Mouse (Mus musculus) hindbrain, embryonic 10.5 days (tissue): Measurements from ENCODE around the gene Ccz1. TPM values are rescaled to one million over a fixed set of nuclear protein-coding genes. Genes with fewer than 3 reads are reported as not detected.

Experiments
- DNase-seq: peaks from one replicate; pipeline ENCODE4 v3.0.0-alpha.2; 2017; ENCODE audit warnings: low spot score
- H3K27ac ChIP-seq: fragments of 300-500 bp; sonication (generic); 2 replicates; pipeline ENCODE4 v1.5.1; 2016; ENCODE audit warnings: mild to moderate bottlenecking, moderate library complexity
- H3K27me3 ChIP-seq: fragments of 300-500 bp; sonication (generic); 2 replicates; pipeline ENCODE4 v1.6.1; 2016; ENCODE audit warnings: mild to moderate bottlenecking; ENCODE audit not compliant: poor library complexity, insufficient read depth, severe bottlenecking
- H3K36me3 ChIP-seq: fragments of 300-500 bp; sonication (generic); 2 replicates; pipeline ENCODE4 v1.6.1; 2016; ENCODE audit warnings: mild to moderate bottlenecking, moderate library complexity
- H3K4me1 ChIP-seq: fragments of 300-500 bp; sonication (generic); replicated peaks from 2 replicates; pipeline ENCODE4 v1.6.1; 2016; ENCODE audit warnings: mild to moderate bottlenecking
- H3K4me3 ChIP-seq: fragments of 300-500 bp; sonication (generic); 2 replicates; pipeline ENCODE4 v1.5.1; 2016; ENCODE audit warnings: mild to moderate bottlenecking, moderate library complexity
- H3K9me3 ChIP-seq: fragments of 300-500 bp; sonication (generic); 2 replicates; pipeline ENCODE4 v1.6.1; 2016; ENCODE audit warnings: mild to moderate bottlenecking, moderate library complexity
- WGBS: fragments of 180-500 bp; shearing (Covaris S2); methylation state at CpG from one replicate; pipeline ENCODE4 v1.1.7; 2016; 5-methylcytosine and 5-hydroxymethylcytosine counted together
- polyA plus RNA-seq: library from polyadenylated mRNA; unstranded; fragments of >200 nt; fragmentation: Nextera tagmentation; extraction: Ambion mirVana; gene quantifications from 2 replicates; pipeline ENCODE4 v1.2.1, GENCODE M21; 2016

The Ccz1 gene
- polyA plus RNA-seq, 1 experiment from 2014 or later = 95.5 TPM

GRCm38 (mm10) chr5:143989046-143989445 is 25.6 kb downstream of the Ccz1 start:
- Histone ChIP-seq H3K27ac (no peak overlapping the region), H3K27me3 (no peaks in the 10 kb centered on the region), H3K9me3 (no peaks in the 10 kb centered on the region), H3K36me3 (peaks cover 100% of the 10 kb centered on the region), H3K4me3 (no peak overlapping the region), H3K4me1 (no peaks in the 10 kb centered on the region)
- 91% methylated on average over 4 of the region's 4 CpGs for WGBS
- no peak for DNase-seq

- 97% methylated on average over 3 of the region's 3 CpGs for WGBS
Observed at GRCm38 (mm10) chr5:143987596-143987995, 27.1 kb downstream of the Ccz1 start.

GRCm38 (mm10) chr5:143985381-143985780 is 29.3 kb downstream of the Ccz1 start:
- Histone ChIP-seq H3K4me1 (0 out of 2 replicates have a peak, but pooled peaks cover 7% of the 10 kb centered on the region), H3K4me3 (no peak overlapping the region), H3K9me3 (no peaks in the 10 kb centered on the region), H3K27me3 (no peaks in the 10 kb centered on the region), H3K36me3 (peaks cover 75% of the 10 kb centered on the region), H3K27ac (no peak overlapping the region)
- no peak for DNase-seq
- WGBS = 94% methylated on average over 7 of the region's 7 CpGs

More at GRCm38 (mm10) chr5:143987596-143987995, 27.1 kb downstream of the Ccz1 start:
- H3K27ac ChIP-seq = no peak overlapping the region
- H3K36me3 ChIP-seq = peaks cover 97% of the 10 kb centered on the region
- no peak for DNase-seq
- H3K9me3 ChIP-seq = no peaks in the 10 kb centered on the region
- H3K4me3 ChIP-seq = no peak overlapping the region
- no peaks in the 10 kb centered on the region for H3K27me3 ChIP-seq
- H3K4me1 ChIP-seq = no peaks in the 10 kb centered on the region

- Histone ChIP-seq H3K36me3 (peaks cover 44% of the 10 kb centered on the region), H3K4me1 (0 out of 2 replicates have a peak, but pooled peaks cover 7% of the 10 kb centered on the region), H3K27ac (no peak overlapping the region), H3K27me3 (no peaks in the 10 kb centered on the region), H3K9me3 (no peaks in the 10 kb centered on the region), H3K4me3 (no peak overlapping the region)
- no peak for DNase-seq
- 91% methylated on average over 2 of the region's 2 CpGs for WGBS
Observed at GRCm38 (mm10) chr5:143982361-143982760, 32.3 kb downstream of the Ccz1 start.

- Histone ChIP-seq H3K27me3 (no peaks in the 10 kb centered on the region), H3K27ac (peak overlapping the region; percentile 35; the same call in 1 of the 2 replicates), H3K9me3 (no peaks in the 10 kb centered on the region), H3K4me1 (0 out of 2 replicates have a peak, but pooled peaks cover 7% of the 10 kb centered on the region), H3K36me3 (peaks cover 29% of the 10 kb centered on the region), H3K4me3 (no peak overlapping the region)
- 39% methylated on average over 9 of the region's 9 CpGs for WGBS
- no peak for DNase-seq
Observed at GRCm38 (mm10) chr5:143980858-143981257, 33.8 kb downstream of the Ccz1 start.

GRCm38 (mm10) chr5:143976726-143977431 is 37.8 kb downstream of the Ccz1 start:
- DNase-seq = no peak
- H3K36me3 ChIP-seq = no peaks in the 10 kb centered on the region
- no peaks in the 10 kb centered on the region for H3K9me3 ChIP-seq
- H3K4me3 ChIP-seq = no peak overlapping the region
- H3K27ac ChIP-seq = no peak overlapping the region
- WGBS = 81% methylated on average over 16 of the region's 16 CpGs
- H3K4me1 ChIP-seq = 0 out of 2 replicates have a peak, but pooled peaks cover 7% of the 10 kb centered on the region
- no peaks in the 10 kb centered on the region for H3K27me3 ChIP-seq

- Histone ChIP-seq H3K36me3 (no peaks in the 10 kb centered on the region), H3K4me1 (0 out of 2 replicates have a peak, but pooled peaks cover 7% of the 10 kb centered on the region), H3K4me3 (no peak overlapping the region), H3K27ac (no peak overlapping the region), H3K27me3 (no peaks in the 10 kb centered on the region), H3K9me3 (no peaks in the 10 kb centered on the region)
- 91% methylated on average over 11 of the region's 11 CpGs for WGBS
- DNase-seq = no peak
Observed at GRCm38 (mm10) chr5:143976232-143976631, 38.4 kb downstream of the Ccz1 start.

- Histone ChIP-seq H3K36me3 (no peaks in the 10 kb centered on the region), H3K9me3 (no peaks in the 10 kb centered on the region), H3K27me3 (no peaks in the 10 kb centered on the region), H3K4me3 (no peak overlapping the region), H3K4me1 (0 out of 2 replicates have a peak, but pooled peaks cover 2% of the 10 kb centered on the region), H3K27ac (no peak overlapping the region)
- 78% methylated on average over 2 of the region's 2 CpGs for WGBS
- no peak for DNase-seq
Observed at GRCm38 (mm10) chr5:143975631-143975933, 39.1 kb downstream of the Ccz1 start.

GRCm38 (mm10) chr5:143974931-143975630 is 39.6 kb downstream of the Ccz1 start:
- 56% methylated on average over 4 of the region's 4 CpGs for WGBS
- no peaks in the 10 kb centered on the region for H3K27me3 ChIP-seq
- H3K4me3 ChIP-seq = no peak overlapping the region
- H3K9me3 ChIP-seq = no peaks in the 10 kb centered on the region
- peak; percentile 78 for DNase-seq
- no peaks in the 10 kb centered on the region for H3K4me1 ChIP-seq
- no peaks in the 10 kb centered on the region for H3K36me3 ChIP-seq
- H3K27ac ChIP-seq = no peak overlapping the region

GRCm38 (mm10) chr5:143972628-143973027 is 42.0 kb downstream of the Ccz1 start:
- WGBS = 75% methylated on average over 3 of the region's 3 CpGs
- no peaks in the 10 kb centered on the region for H3K9me3 ChIP-seq
- DNase-seq = no peak
- H3K4me3 ChIP-seq = no peak overlapping the region
- H3K4me1 ChIP-seq = no peaks in the 10 kb centered on the region
- no peaks in the 10 kb centered on the region for H3K36me3 ChIP-seq
- no peaks in the 10 kb centered on the region for H3K27me3 ChIP-seq
- H3K27ac ChIP-seq = no peak overlapping the region

- 90% methylated on average over 12 of the region's 12 CpGs for WGBS
- no peak for DNase-seq
- no peaks in the 10 kb centered on the region for H3K36me3 ChIP-seq
- no peaks in the 10 kb centered on the region for H3K4me1 ChIP-seq
- H3K27ac ChIP-seq = no peak overlapping the region
- no peak overlapping the region for H3K4me3 ChIP-seq
- no peaks in the 10 kb centered on the region for H3K27me3 ChIP-seq
- no peaks in the 10 kb centered on the region for H3K9me3 ChIP-seq
Observed at GRCm38 (mm10) chr5:143966671-143967070, 48.0 kb downstream of the Ccz1 start.

GRCm38 (mm10) chr5:143965586-143966345 is 48.9 kb downstream of the Ccz1 start:
- Histone ChIP-seq H3K36me3 (no peaks in the 10 kb centered on the region), H3K27me3 (no peaks in the 10 kb centered on the region), H3K9me3 (no peaks in the 10 kb centered on the region), H3K27ac (no peak overlapping the region), H3K4me3 (no peak overlapping the region), H3K4me1 (no peaks in the 10 kb centered on the region)
- no peak for DNase-seq
- 91% methylated on average over 12 of the region's 12 CpGs for whole genome bisulfite sequencing

GRCm38 (mm10) chr5:143961176-143961575 is 53.5 kb downstream of the Ccz1 start:
- peaks cover 14% of the 10 kb centered on the region; the same call in 1 of the 2 replicates for H3K9me3 ChIP-seq
- no peaks in the 10 kb centered on the region for H3K4me1 ChIP-seq
- 92% methylated on average over 8 of the region's 8 CpGs for WGBS
- no peak for DNase-seq
- no peaks in the 10 kb centered on the region for H3K36me3 ChIP-seq
- H3K27me3 ChIP-seq = no peaks in the 10 kb centered on the region
- H3K27ac ChIP-seq = no peak overlapping the region
- H3K4me3 ChIP-seq = no peak overlapping the region
